Mouse (Mus musculus) limb, embryonic 10.5 days (tissue): ENCODE measurements around the gene Skp2. TPM values are rescaled to one million over a fixed set of nuclear protein-coding genes. Genes with fewer than 3 reads are reported as not detected.
"Not testable (repeated sequence)": the region's sequence is repeated elsewhere in the genome, so short reads cannot be mapped to it uniquely, and the experiment has no call there.

Experiments
- DNase-seq: peaks from one replicate; pipeline ENCODE4 v3.0.0-alpha.2; 2017; ENCODE audit warnings: low spot score
- H3K27ac ChIP-seq: fragments of 300-500 bp; sonication (generic); 2 replicates; pipeline ENCODE4 v1.5.1; 2016; ENCODE audit warnings: mild to moderate bottlenecking
- H3K27me3 ChIP-seq: fragments of 300-500 bp; sonication (generic); 2 replicates; pipeline ENCODE4 v1.6.1; 2016; ENCODE audit warnings: low read depth, mild to moderate bottlenecking; ENCODE audit not compliant: poor library complexity, severe bottlenecking
- H3K36me3 ChIP-seq: fragments of 300-500 bp; sonication (generic); 2 replicates; pipeline ENCODE4 v1.6.1; 2016; ENCODE audit warnings: mild to moderate bottlenecking, moderate library complexity
- H3K4me1 ChIP-seq: fragments of 300-500 bp; sonication (generic); 2 replicates; pipeline ENCODE4 v1.6.1; 2016
- H3K4me3 ChIP-seq: fragments of 300-500 bp; sonication (generic); 2 replicates; pipeline ENCODE4 v1.5.1; 2016; ENCODE audit warnings: mild to moderate bottlenecking, moderate library complexity
- H3K9me3 ChIP-seq: fragments of 300-500 bp; sonication (generic); replicated peaks from 2 replicates; pipeline ENCODE4 v1.6.1; 2016; ENCODE audit warnings: mild to moderate bottlenecking
- WGBS: fragments of 180-500 bp; shearing (Covaris S2); methylation state at CpG from one replicate; pipeline ENCODE4 v1.1.7; 2016; 5-methylcytosine and 5-hydroxymethylcytosine counted together
- polyA plus RNA-seq: library from polyadenylated mRNA; unstranded; fragments of >200 nt; fragmentation: Nextera tagmentation; extraction: Ambion mirVana; gene quantifications from 2 replicates; pipeline ENCODE4 v1.2.1, GENCODE M21; 2016

Gene Skp2
- polyA plus RNA-seq = 128 and 138 TPM in 2 replicates

DNA sequence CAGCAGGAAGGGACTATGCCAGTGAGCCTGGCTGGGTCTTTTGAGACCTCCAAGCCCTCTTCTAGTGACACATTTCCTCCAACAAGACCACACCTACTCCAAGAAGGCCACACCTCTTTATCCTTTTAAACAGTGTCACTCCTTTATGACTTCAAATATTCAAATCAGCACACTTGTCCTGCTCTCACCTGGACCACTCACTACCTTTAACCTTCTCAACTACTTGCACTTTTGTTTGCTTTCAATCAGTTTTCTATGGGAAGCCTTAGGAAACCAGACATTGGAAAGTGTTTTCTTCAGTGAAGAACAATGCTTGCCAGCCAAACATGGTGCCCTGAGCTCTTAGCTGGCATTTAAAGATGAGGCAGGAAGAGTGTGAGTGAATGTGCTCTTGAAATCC, at the start of gene Skp2:
Gene Skp2 (minus strand): TSS at position 101 of the 400 bp plus-strand sequence.
- H3K27me3 ChIP-seq = no peaks in the 10 kb centered on the region
- H3K27ac ChIP-seq = no peak within 1 kb of the TSS
- H3K4me3 ChIP-seq = no peak within 1 kb of the TSS
- DNase-seq = no peak
- no peaks in the 10 kb centered on the region for H3K4me1 ChIP-seq
- H3K9me3 ChIP-seq = no peaks in the 10 kb centered on the region
- peaks cover 51% of the 10 kb centered on the region for H3K36me3 ChIP-seq

DNA sequence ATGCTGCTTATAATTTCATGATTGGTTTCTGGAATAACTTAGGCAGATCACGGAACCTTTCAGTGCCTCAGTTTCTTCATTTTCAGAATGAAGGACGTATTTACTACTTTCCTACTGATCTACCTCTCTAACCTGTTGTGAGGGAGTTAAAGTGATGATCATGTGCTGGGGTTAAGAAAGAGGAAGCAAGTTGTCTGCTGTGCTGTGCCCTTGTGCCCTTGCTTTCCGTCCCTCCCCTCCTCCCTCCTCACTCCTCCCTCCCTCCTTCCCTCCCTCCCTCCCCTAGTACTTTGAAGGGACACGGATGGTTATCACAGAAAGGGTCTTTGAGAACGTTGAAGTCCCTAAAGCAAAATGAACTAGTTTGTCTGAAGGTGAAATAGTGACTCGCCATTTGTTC, 43.2 kb upstream of the Skp2 start:
- Histone ChIP-seq H3K36me3 (peaks cover 16% of the 10 kb centered on the region), H3K4me3 (no peak overlapping the region), H3K4me1 (no peaks in the 10 kb centered on the region), H3K27ac (no peak overlapping the region), H3K27me3 (no peaks in the 10 kb centered on the region), H3K9me3 (no peaks in the 10 kb centered on the region)
- 63% methylated on average over 6 of the region's 6 CpGs for WGBS
- DNase-seq = no peak

DNA sequence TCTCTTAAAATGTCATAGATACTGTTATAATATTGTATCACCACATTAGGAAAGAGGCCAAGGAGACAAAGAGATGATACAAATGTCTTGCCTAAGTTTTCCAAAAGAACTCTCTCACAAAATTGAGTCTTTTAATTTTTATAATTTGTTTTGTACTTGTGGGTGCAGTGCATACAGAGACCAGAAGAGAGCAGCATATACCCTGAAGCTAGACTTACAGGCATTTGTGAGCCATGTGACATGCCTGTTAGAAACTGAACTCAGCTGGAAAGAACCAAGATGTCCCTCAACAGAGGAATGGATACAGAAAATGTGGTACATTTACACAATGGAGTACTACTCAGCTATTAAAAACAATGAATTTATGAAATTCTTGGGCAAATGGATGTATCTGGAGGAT, 37.5 kb upstream of the Skp2 start:
- DNase-seq, H3K4me3 ChIP-seq, H3K27me3 ChIP-seq, H3K27ac ChIP-seq, H3K9me3 ChIP-seq, H3K4me1 ChIP-seq: not testable (repeated sequence)
- H3K36me3 ChIP-seq = peaks cover 46% of the 10 kb centered on the region

DNA sequence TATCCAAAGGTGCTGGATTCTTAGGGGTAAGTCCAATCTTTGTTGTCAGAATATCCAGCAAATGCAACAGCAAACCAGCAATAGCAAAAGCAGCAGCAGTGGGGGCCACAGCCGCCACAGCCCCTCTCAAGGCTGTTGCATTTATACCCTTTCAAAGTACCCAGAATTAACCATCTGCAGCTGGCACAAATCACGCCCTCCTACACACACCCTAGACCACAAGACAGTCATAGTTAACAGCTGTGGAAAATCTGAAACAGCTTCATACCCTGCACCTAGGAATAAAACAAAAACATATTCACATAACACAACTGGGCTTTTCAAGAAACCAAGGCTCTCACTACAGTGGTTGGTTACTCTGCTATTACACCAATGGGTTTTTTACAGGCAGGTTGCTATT, 34.6 kb upstream of the Skp2 start:
- 85% methylated on average over 2 of the region's 2 CpGs for WGBS

DNA sequence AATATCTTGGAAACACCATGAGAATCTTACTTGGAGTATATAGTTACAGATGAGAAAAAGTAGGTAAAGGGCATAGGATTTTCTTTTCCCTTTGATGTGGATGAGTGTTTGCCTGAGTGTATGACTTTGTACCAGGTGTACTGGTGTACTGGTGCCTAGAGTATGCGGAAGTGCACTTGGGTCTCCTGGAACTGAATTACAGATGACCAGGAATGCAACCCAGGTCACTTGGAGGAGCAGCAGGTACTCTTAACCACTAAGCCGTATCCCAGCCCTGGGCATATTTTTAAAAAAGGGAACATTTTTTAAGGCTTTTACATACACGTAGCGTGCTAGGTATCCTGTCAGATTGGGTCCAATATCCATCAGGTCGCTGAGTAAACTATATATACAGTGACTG, 28.8 kb upstream of the Skp2 start:
- DNase-seq = no peak
- Histone ChIP-seq H3K9me3 (no peaks in the 10 kb centered on the region), H3K4me1 (no peaks in the 10 kb centered on the region), H3K4me3 (no peak overlapping the region), H3K36me3 (peaks cover 55% of the 10 kb centered on the region), H3K27me3 (no peaks in the 10 kb centered on the region), H3K27ac (no peak overlapping the region)
- 94% methylated on average over 5 of the region's 5 CpGs for WGBS

More for the DNA sequence above, 34.6 kb upstream of the Skp2 start:
- Histone ChIP-seq H3K27ac (no peak overlapping the region), H3K36me3 (peaks cover 48% of the 10 kb centered on the region), H3K4me3 (no peak overlapping the region), H3K27me3 (no peaks in the 10 kb centered on the region), H3K4me1 (no peaks in the 10 kb centered on the region), H3K9me3 (no peaks in the 10 kb centered on the region)
- no peak for DNase-seq

DNA sequence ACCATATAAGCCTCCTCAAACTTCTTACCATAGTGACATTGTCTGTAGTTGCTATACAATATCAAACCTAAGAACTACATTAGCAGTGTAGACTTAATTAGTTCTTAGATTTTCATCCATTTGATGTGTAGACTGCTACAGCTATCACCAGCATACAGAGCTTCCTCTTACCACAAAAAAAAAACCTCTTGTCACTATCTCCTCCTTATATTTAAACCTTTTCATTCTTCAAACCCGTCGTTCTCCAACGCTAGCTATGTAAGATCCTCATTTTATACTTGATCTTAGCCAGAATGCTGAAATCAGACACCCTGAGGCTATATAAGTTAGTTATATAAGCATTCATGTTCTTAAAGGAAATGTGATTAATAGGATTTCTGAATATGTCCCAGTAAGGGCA, 21.8 kb upstream of the Skp2 start:
- H3K4me1 ChIP-seq = no peaks in the 10 kb centered on the region
- H3K27me3 ChIP-seq = no peaks in the 10 kb centered on the region
- peaks cover 53% of the 10 kb centered on the region for H3K36me3 ChIP-seq
- no peaks in the 10 kb centered on the region for H3K9me3 ChIP-seq
- H3K4me3 ChIP-seq = no peak overlapping the region
- WGBS = 99% methylated on average over 3 of the region's 3 CpGs
- no peak overlapping the region for H3K27ac ChIP-seq
- no peak for DNase-seq

DNA sequence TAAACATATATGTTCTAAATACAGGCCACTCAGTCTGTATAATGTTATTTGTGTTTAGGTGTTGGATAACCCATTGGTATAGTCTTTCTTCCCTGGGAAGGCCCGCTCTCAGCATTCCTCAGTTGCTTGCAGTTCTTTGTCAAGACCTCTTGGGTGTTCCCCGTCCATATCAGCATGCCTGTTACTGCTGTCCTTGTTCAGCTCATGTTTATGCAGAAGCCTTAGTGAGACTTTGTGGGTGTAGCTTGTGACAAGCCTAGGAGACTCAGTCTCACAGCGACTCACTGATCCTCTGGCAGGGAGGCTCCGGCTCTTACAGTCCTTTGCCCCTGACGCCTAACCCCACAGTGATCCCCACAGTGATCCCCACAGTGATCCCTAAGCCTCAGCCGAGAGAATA, 8.9 kb upstream of the Skp2 start:
- Histone ChIP-seq H3K36me3 (peaks cover 44% of the 10 kb centered on the region), H3K9me3 (no peaks in the 10 kb centered on the region), H3K27ac (no peak overlapping the region), H3K4me3 (no peak overlapping the region), H3K4me1 (no peaks in the 10 kb centered on the region), H3K27me3 (no peaks in the 10 kb centered on the region)
- DNase-seq = no peak
- WGBS = 77% methylated on average over 6 of the region's 6 CpGs

DNA sequence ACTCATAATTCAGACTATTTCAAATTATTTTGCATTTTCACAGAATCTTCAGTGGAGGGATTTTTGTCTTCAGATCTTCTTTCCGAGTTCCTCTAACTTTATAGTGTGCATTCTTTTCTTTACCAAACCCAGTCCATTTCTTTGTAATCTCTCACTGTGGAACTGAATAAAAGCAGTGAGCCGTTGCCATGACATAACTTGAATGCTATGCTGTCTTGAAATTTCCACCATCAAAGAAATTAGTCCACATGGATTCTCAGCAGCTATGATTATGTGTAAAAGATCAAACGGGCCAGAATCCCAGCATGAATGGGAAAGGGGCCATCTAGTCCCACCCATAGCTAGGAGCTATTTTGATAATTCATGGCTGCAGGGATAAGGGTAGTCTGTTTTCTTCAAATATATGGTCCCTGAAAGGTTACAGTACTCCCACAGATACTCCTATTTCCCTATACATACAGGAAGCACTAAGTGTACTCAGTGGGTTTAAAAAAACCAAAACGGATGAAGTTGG, 7.4 kb upstream of the Skp2 start:
- Histone ChIP-seq H3K4me1 (no peaks in the 10 kb centered on the region), H3K4me3 (no peak overlapping the region), H3K27me3 (no peaks in the 10 kb centered on the region), H3K9me3 (no peaks in the 10 kb centered on the region), H3K36me3 (peaks cover 33% of the 10 kb centered on the region), H3K27ac (no peak overlapping the region)
- 89% methylated on average over 4 of the region's 4 CpGs for WGBS
- no peak for DNase-seq

DNA sequence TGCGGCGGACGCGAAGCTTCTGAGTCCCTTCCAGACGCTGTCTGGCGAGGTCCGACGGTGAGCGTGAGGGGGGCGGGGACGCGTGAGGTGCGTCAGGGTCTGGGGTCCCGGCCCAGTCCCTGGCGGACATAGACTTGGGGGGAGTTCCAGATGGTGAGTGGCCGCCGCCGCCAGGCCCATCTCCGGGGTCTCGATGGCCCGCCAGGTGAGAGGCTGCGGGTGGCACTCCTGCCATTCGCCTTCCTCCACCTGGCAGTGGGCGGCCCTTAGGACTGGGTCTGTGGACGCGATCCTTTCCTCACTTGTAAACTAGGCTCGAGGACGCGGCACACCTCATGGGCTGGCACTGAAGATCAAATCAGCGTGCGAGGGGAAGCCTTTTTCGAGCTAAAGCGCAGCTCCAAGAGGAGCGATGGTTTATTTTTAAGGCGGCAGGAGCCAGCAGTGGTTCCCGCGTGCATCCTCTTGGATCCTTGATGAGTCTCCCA, 14.5 kb downstream of the Skp2 start:
- H3K4me1 ChIP-seq = peaks cover 16% of the 10 kb centered on the region; the same call in 1 of the 2 replicates
- H3K9me3 ChIP-seq = no peaks in the 10 kb centered on the region
- H3K4me3 ChIP-seq = peak overlapping the region; percentile 87
- H3K27me3 ChIP-seq = no peaks in the 10 kb centered on the region
- no peak for DNase-seq
- H3K27ac ChIP-seq = peak overlapping the region; percentile 92
- H3K36me3 ChIP-seq = peaks cover 43% of the 10 kb centered on the region
- WGBS = under 1% methylated on average over 37 of the region's 37 CpGs

DNA sequence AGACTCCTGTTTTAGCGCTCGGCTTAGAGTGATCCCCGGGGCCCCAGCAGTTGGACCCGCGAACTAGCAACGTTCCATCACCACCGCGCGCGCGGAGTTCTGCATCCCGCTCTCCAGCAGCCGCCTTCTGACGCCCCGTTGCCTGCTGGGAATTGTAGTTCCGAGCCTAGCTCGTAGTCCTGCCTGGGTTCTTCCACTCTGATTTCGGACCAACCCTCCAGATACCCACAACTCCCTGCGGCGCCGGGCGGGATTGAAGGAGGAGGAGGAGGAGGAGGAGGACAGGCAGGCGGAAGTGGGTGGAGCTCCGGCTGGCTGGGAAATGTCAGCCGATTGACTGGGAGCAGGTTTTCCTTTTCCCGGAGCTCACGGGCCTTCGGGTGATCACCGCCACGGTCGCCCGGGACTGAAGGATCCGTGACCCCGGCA, 15.0 kb downstream of the Skp2 start, which contains the start of gene Lmbrd2:
Gene Lmbrd2 (plus strand): TSS at position 299 of the 429 bp plus-strand sequence.
- Histone ChIP-seq H3K9me3 (no peaks in the 10 kb centered on the region), H3K4me1 (peaks cover 16% of the 10 kb centered on the region; the same call in 1 of the 2 replicates), H3K27me3 (no peaks in the 10 kb centered on the region), H3K36me3 (peaks cover 46% of the 10 kb centered on the region), H3K4me3 (peak within 1 kb of the TSS; percentile 87), H3K27ac (peak within 1 kb of the TSS; percentile 92)
- WGBS = under 1% methylated on average over 34 of the region's 34 CpGs
- DNase-seq = peak; percentile 93

DNA sequence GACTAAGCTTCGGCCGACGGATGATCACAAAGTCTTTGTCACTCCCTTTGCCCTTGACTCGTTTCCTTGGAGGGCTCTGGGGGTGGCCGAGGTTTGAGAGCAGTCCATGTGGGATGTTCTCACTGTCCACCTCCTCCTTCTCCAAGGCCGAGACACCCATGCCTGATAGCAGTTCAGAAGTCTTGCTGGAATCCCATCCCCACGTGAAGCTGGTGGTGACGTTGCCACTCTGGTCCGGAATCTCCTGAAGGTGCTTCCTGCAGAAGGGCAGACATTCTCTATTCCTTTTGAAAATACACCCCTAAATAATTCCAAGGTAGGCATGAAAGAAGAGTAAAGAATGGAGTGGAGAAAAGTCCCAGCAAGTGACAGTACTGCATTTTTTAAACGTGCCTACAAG, 15.8 kb downstream of the Skp2 start:
- no peaks in the 10 kb centered on the region for H3K9me3 ChIP-seq
- peak overlapping the region; percentile 92 for H3K27ac ChIP-seq
- peaks cover 48% of the 10 kb centered on the region for H3K36me3 ChIP-seq
- H3K4me3 ChIP-seq = peak overlapping the region; percentile 87
- no peaks in the 10 kb centered on the region for H3K27me3 ChIP-seq
- peak; percentile 47 for DNase-seq
- H3K4me1 ChIP-seq = peaks cover 16% of the 10 kb centered on the region; the same call in 1 of the 2 replicates
- WGBS = 38% methylated on average over 10 of the region's 10 CpGs

DNA sequence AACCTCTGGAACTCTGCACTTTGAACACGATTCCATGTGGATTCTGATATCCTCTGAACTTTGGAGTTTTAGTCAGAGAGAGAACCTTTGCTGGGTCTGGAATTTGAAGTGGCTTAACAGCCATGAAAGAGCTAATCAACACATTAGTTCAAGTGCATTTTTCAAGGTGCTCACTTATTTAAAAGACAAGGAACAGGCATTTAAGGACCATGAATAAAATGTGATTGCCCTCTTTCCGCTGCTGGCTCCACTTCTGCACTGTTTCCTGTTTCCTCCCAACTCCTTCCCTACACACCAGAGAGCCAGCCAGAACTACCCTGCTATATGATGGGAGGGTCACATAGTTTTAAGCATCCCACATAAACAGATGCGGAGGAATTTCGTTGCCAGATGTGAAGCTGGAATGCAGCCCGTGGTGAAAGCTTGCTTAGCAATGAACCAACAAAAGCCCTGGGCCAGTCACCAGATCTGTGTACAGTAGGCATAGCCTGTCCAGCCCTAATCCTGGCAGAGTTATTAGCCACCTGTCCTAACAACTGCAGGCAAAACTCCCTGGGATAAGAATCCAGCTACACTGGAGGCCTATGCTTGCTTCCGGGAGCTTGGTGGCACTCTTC, 20.2 kb downstream of the Skp2 start:
- DNase-seq = no peak
- no peak overlapping the region for H3K4me3 ChIP-seq
- no peak overlapping the region for H3K27ac ChIP-seq
- WGBS = 88% methylated on average over 6 of the region's 6 CpGs
- H3K27me3 ChIP-seq = no peaks in the 10 kb centered on the region
- H3K9me3 ChIP-seq = no peaks in the 10 kb centered on the region
- H3K36me3 ChIP-seq = peaks cover 85% of the 10 kb centered on the region
- peaks cover 11% of the 10 kb centered on the region; the same call in 1 of the 2 replicates for H3K4me1 ChIP-seq

DNA sequence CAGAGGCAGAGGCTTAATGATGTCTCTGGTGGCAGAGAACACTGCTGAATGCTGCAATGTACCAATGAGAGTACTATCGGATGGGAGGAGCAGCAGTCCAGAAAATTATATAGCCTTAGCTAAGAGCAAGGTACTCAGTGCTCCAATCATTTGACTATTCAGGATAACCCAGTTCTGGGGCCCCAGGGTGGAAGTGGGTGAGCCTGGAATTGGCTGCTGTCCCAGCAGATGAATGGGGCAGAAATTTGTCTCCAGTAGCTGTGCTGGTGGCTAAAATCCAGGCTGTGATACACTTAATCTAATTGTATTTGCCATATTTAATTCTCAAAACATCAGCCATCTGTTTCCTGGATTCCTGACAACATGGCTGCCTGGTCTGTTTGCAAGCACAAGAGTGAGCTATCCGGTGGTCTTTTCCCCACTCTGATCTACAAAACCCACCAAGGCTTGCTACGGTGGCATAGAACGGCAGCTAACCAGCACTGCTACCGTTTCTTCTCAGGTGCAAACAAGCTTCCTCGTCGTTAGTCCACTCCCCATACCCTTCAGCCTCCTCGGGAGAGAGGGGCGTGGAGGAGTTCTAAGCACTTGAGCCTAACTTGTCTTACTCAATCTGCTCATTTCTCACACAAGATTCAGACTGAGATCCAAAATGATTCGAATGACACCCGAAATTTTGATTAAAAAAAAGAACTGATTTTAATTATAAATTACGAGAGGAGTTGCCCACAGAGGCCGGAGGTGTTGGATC, 22.4 kb downstream of the Skp2 start:
- peaks cover 94% of the 10 kb centered on the region for H3K36me3 ChIP-seq
- no peaks in the 10 kb centered on the region for H3K4me1 ChIP-seq
- no peak overlapping the region for H3K27ac ChIP-seq
- DNase-seq = no peak
- no peaks in the 10 kb centered on the region for H3K27me3 ChIP-seq
- H3K4me3 ChIP-seq = no peak overlapping the region
- H3K9me3 ChIP-seq = no peaks in the 10 kb centered on the region
- WGBS = 87% methylated on average over 13 of the region's 13 CpGs
